9 mouse cellular contexts compared by ENCODE assay signal in the genomic region with DNA sequence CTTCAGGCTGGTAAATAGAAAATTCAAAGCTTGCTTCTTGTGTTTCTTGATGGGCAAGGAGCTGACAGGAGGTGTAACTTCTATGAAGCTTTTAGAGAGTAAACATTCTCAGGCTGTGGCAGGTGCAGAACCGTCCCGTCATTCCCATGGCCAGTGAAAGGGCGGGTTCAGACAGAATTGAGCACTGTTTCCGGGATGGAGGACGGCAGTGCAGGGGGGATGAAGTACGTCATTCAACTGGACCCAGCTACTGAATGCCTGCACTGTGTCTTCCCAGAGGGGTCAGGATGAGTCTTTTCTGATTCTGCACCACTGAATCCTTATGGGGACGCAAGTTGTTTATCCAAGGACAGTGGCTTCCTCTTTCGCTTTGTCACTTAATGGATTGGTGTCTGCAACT.
DNase-seq lines count a peak whose midpoint lies in the region; ATAC-seq and TF ChIP-seq lines count a peak whose summit lies in the region.
"Had no signal": no experiment of that assay in that cellular context is flagged by ENCODE, and none has a peak within 500 bp of the region (broad histone marks: within the 10 kb centered on the region; RNA-seq: fewer than 3 reads in every experiment).

No protein-coding gene starts in this region.

- H3K9ac ChIP-seq in heart, embryonic 16.5 days (ENCODE audit: low read length), result no peak overlapping the region

- no peak overlapping the region for H3K27ac ChIP-seq in heart, embryonic 16.5 days (ENCODE audit: low read length)
- H3K27ac ChIP-seq in bone marrow macrophage, adult 2 months (ENCODE audit: insufficient read depth, low read depth, low read length), result no peak overlapping the region
- H3K27ac ChIP-seq in hindbrain, embryonic 10.5 days, result no peak overlapping the region; the same call in 1 of the 2 replicates
- H3K27ac ChIP-seq: left cerebral cortex, adult 2 months had no signal

- TF ChIP-seq CTCF in bone marrow macrophage, adult 2 months (IDR thresholded peaks at IDR 0.05; ENCODE audit: low read depth, low read length), result no peak

- TF ChIP-seq POLR2A in bone marrow macrophage, adult 2 months (IDR thresholded peaks at IDR 0.05; ENCODE audit: borderline replicate concordance, low read depth, low read length), result no peak

- no peaks in the 10 kb centered on the region for H3K27me3 ChIP-seq in heart, embryonic 16.5 days (ENCODE audit: control insufficient read depth, insufficient read depth, low read length)
- H3K27me3 ChIP-seq in hindbrain, embryonic 10.5 days (ENCODE audit: insufficient read depth, poor library complexity, severe bottlenecking), result 0 out of 2 replicates have a peak, but pooled peaks cover 8% of the 10 kb centered on the region

- no peak for DNase-seq in heart, adult 8-10 months (ENCODE audit: low spot score)
- no peak for DNase-seq in hindbrain, embryonic 10.5 days (ENCODE audit: low spot score)
- peak; percentile 8 for DNase-seq in mesoderm, embryonic 11.5 days (ENCODE audit: low read depth, low spot score)
- DNase-seq in urinary bladder, adult 18-20 months (ENCODE audit: low spot score in 2 of 2), result no peak
- no peak for DNase-seq in gastrocnemius, adult 8-10 months (ENCODE audit: low spot score in 2 of 2)
- DNase-seq in spleen, postnatal 14 days (ENCODE audit: low spot score in 2 of 2), result no peak

- H3K4me1 ChIP-seq in heart, embryonic 16.5 days (ENCODE audit: control insufficient read depth, insufficient read depth, low read length), result no peaks in the 10 kb centered on the region
- H3K4me1 ChIP-seq in bone marrow macrophage, adult 2 months (ENCODE audit: control insufficient read depth, insufficient read depth, low read length), result no peaks in the 10 kb centered on the region
- peaks cover 11% of the 10 kb centered on the region for H3K4me1 ChIP-seq in hindbrain, embryonic 10.5 days (replicated peaks)

- peak overlapping the region; percentile 33 for H3K4me3 ChIP-seq in heart, embryonic 16.5 days (ENCODE audit: low read length)
- H3K4me3 ChIP-seq in bone marrow macrophage, adult 2 months (ENCODE audit: insufficient read depth, low read length), result peak overlapping the region; percentile 41
- H3K4me3 ChIP-seq in hindbrain, embryonic 10.5 days, result peak overlapping the region; percentile 21; the same call in 1 of the 2 replicates
- H3K4me3 ChIP-seq: left cerebral cortex, adult 2 months had no signal

- no peak for ATAC-seq in heart, embryonic 16.5 days (replicated peaks; ENCODE audit: extremely low read depth, insufficient read depth, low FRiP score)

- H3K4me2 ChIP-seq in heart, embryonic 16.5 days (ENCODE audit: low read depth, low read length), result peak overlapping the region; percentile 42

- H3K36me3 ChIP-seq in heart, embryonic 16.5 days (ENCODE audit: control insufficient read depth, insufficient read depth), result no peaks in the 10 kb centered on the region
- H3K36me3 ChIP-seq in hindbrain, embryonic 10.5 days, result no peaks in the 10 kb centered on the region

- WGBS in heart, embryonic 16.5 days, result 48% methylated on average over 8 of the region's 8 CpGs
- 59% methylated on average over 8 of the region's 8 CpGs for WGBS in hindbrain, embryonic 10.5 days

- H3K9me3 ChIP-seq in heart, embryonic 16.5 days (replicated peaks; ENCODE audit: control insufficient read depth, low read length), result no peaks in the 10 kb centered on the region
- H3K9me3 ChIP-seq in hindbrain, embryonic 10.5 days, result no peaks in the 10 kb centered on the region
